Comparison of ENCODE assay signal across 14 mouse cellular contexts in genomic region chr16:41510915-41511552, GRCm38 (mm10).
DNase-seq lines count a peak whose midpoint lies in the region; ATAC-seq and TF ChIP-seq lines count a peak whose summit lies in the region.
"Had no signal": no experiment of that assay in that cellular context is flagged by ENCODE, and none has a peak within 500 bp of the region (broad histone marks: within the 10 kb centered on the region; RNA-seq: fewer than 3 reads in every experiment).

No protein-coding gene starts in this region.

- no peaks in the 10 kb centered on the region for H3K4me1 ChIP-seq in embryonic facial prominence, embryonic 14.5 days (ENCODE audit: control insufficient read depth, insufficient read depth, low read length)
- H3K4me1 ChIP-seq in embryonic facial prominence, embryonic 10.5 days, result peaks cover 9% of the 10 kb centered on the region
- no peaks in the 10 kb centered on the region for H3K4me1 ChIP-seq in midbrain, embryonic 11.5 days (ENCODE audit: control insufficient read depth, insufficient read depth, low read length)
- H3K4me1 ChIP-seq in midbrain, embryonic 10.5 days, result no peaks in the 10 kb centered on the region
- H3K4me1 ChIP-seq in kidney, embryonic 15.5 days, result peaks cover 9% of the 10 kb centered on the region
- H3K4me1 ChIP-seq in midbrain, postnatal 0 days (ENCODE audit: insufficient read depth, low read length), result 0 out of 2 replicates have a peak, but pooled peaks cover 3% of the 10 kb centered on the region
- no peaks in the 10 kb centered on the region for H3K4me1 ChIP-seq in lung, adult 2 months (ENCODE audit: control insufficient read depth, insufficient read depth, low read length)
- H3K4me1 ChIP-seq: intestine, embryonic 15.5 days had no signal

- H3K27me3 ChIP-seq in embryonic facial prominence, embryonic 14.5 days (replicated peaks; ENCODE audit: control insufficient read depth, insufficient read depth, low read length), result no peaks in the 10 kb centered on the region
- H3K27me3 ChIP-seq in embryonic facial prominence, embryonic 10.5 days (replicated peaks; ENCODE audit: low read depth, poor library complexity, severe bottlenecking), result no peaks in the 10 kb centered on the region
- no peaks in the 10 kb centered on the region for H3K27me3 ChIP-seq in midbrain, embryonic 11.5 days (ENCODE audit: control insufficient read depth, insufficient read depth, low read length)
- H3K27me3 ChIP-seq in midbrain, embryonic 10.5 days (ENCODE audit: low read depth, poor library complexity, severe bottlenecking), result no peaks in the 10 kb centered on the region
- H3K27me3 ChIP-seq in kidney, embryonic 15.5 days, result no peaks in the 10 kb centered on the region
- H3K27me3 ChIP-seq in midbrain, postnatal 0 days (ENCODE audit: insufficient read depth, low read length), result no peaks in the 10 kb centered on the region
- H3K27me3 ChIP-seq: intestine, embryonic 15.5 days had no signal

- H3K9ac ChIP-seq in embryonic facial prominence, embryonic 14.5 days (ENCODE audit: low read depth, low read length), result no peak overlapping the region
- H3K9ac ChIP-seq in midbrain, embryonic 11.5 days (ENCODE audit: low read length), result no peak overlapping the region
- H3K9ac ChIP-seq in kidney, embryonic 15.5 days, result no peak overlapping the region
- no peak overlapping the region for H3K9ac ChIP-seq in midbrain, postnatal 0 days (replicated peaks; ENCODE audit: low read length, poor library complexity, severe bottlenecking)
- H3K9ac ChIP-seq: intestine, embryonic 15.5 days had no signal

- no peak overlapping the region for H3K27ac ChIP-seq in embryonic facial prominence, embryonic 14.5 days (replicated peaks; ENCODE audit: low read depth, low read length)
- H3K27ac ChIP-seq in embryonic facial prominence, embryonic 10.5 days (replicated peaks), result no peak overlapping the region
- H3K27ac ChIP-seq in midbrain, embryonic 11.5 days (ENCODE audit: low read depth, low read length), result no peak overlapping the region
- H3K27ac ChIP-seq in midbrain, embryonic 10.5 days (replicated peaks), result no peak overlapping the region
- H3K27ac ChIP-seq in kidney, embryonic 15.5 days, result no peak overlapping the region
- 0 out of 2 replicates have a peak overlapping the region, but pooled peaks have one; percentile 20 for H3K27ac ChIP-seq in midbrain, postnatal 0 days (ENCODE audit: low read depth, low read length)
- H3K27ac ChIP-seq: intestine, embryonic 15.5 days; left cerebral cortex, adult 2 months had no signal

- 56% methylated on average over 6 of the region's 6 CpGs for WGBS in embryonic facial prominence, embryonic 14.5 days
- WGBS in embryonic facial prominence, embryonic 10.5 days, result 64% methylated on average over 6 of the region's 6 CpGs
- 74% methylated on average over 6 of the region's 6 CpGs for WGBS in midbrain, embryonic 11.5 days
- WGBS in midbrain, embryonic 10.5 days, result 76% methylated on average over 6 of the region's 6 CpGs
- 21% methylated on average over 6 of the region's 6 CpGs for WGBS in kidney, embryonic 15.5 days
- WGBS in midbrain, postnatal 0 days, result 42% methylated on average over 6 of the region's 6 CpGs
- 56% methylated on average over 6 of the region's 6 CpGs for WGBS in lung, adult 2 months

- H3K4me3 ChIP-seq in embryonic facial prominence, embryonic 14.5 days (ENCODE audit: low read depth, low read length), result no peak overlapping the region
- no peak overlapping the region for H3K4me3 ChIP-seq in embryonic facial prominence, embryonic 10.5 days
- no peak overlapping the region for H3K4me3 ChIP-seq in midbrain, embryonic 11.5 days (ENCODE audit: low read depth, low read length)
- H3K4me3 ChIP-seq in midbrain, embryonic 10.5 days, result no peak overlapping the region
- no peak overlapping the region for H3K4me3 ChIP-seq in kidney, embryonic 15.5 days (replicated peaks)
- H3K4me3 ChIP-seq in midbrain, postnatal 0 days (ENCODE audit: low read depth, low read length), result no peak overlapping the region
- H3K4me3 ChIP-seq in lung, adult 2 months (replicated peaks; ENCODE audit: extremely low read depth, low read depth, low read length), result no peak overlapping the region
- H3K4me3 ChIP-seq: intestine, embryonic 15.5 days; left cerebral cortex, adult 2 months; myocyte had no signal

- TF ChIP-seq POLR2A in lung, adult 2 months (IDR thresholded peaks at IDR 0.05; ENCODE audit: borderline replicate concordance, extremely low read depth, low read depth, low read length), result no peak

- H3K36me3 ChIP-seq in embryonic facial prominence, embryonic 14.5 days (ENCODE audit: control insufficient read depth, insufficient read depth, low read length), result no peaks in the 10 kb centered on the region
- no peaks in the 10 kb centered on the region for H3K36me3 ChIP-seq in embryonic facial prominence, embryonic 10.5 days (replicated peaks)
- no peaks in the 10 kb centered on the region for H3K36me3 ChIP-seq in midbrain, embryonic 11.5 days (ENCODE audit: control insufficient read depth, insufficient read depth, low read length)
- H3K36me3 ChIP-seq in midbrain, embryonic 10.5 days, result no peaks in the 10 kb centered on the region
- H3K36me3 ChIP-seq in kidney, embryonic 15.5 days, result no peaks in the 10 kb centered on the region
- no peaks in the 10 kb centered on the region for H3K36me3 ChIP-seq in midbrain, postnatal 0 days (ENCODE audit: insufficient read depth, low read length)
- H3K36me3 ChIP-seq: intestine, embryonic 15.5 days had no signal

- ATAC-seq in embryonic facial prominence, embryonic 14.5 days (ENCODE audit: low read depth), result peak; percentile 76
- ATAC-seq in midbrain, embryonic 11.5 days (ENCODE audit: low FRiP score), result peak; percentile 42; the same call in 1 of the 2 replicates
- peak; percentile 71 for ATAC-seq in kidney, embryonic 15.5 days (replicated peaks; ENCODE audit: low FRiP score)
- ATAC-seq in midbrain, postnatal 0 days (ENCODE audit: low FRiP score), result no peak; the same call in 1 of the 2 replicates
- ATAC-seq: intestine, embryonic 15.5 days had no signal

- DNase-seq in embryonic facial prominence, embryonic 14.5 days (ENCODE audit: low spot score), result peak; percentile 51
- DNase-seq in embryonic facial prominence, embryonic 10.5 days (ENCODE audit: low spot score), result no peak
- peak; percentile 72 for DNase-seq in midbrain, embryonic 11.5 days (ENCODE audit: low spot score, missing footprints)
- DNase-seq in midbrain, embryonic 10.5 days (ENCODE audit: low spot score), result no peak
- peak; percentile 35 for DNase-seq in midbrain, postnatal 0 days (ENCODE audit: low spot score)
- no peak for DNase-seq in MN1 (ENCODE audit: low spot score)
- DNase-seq in lung, adult 2 months, result no peak
- DNase-seq: cerebellum, adult 9-11 months; right cerebral cortex, postnatal 4 days; thymus, adult 18-20 months had no signal

- peak; percentile 25; the same call in 1 of the 2 replicates for TF ChIP-seq CTCF in midbrain, postnatal 0 days (IDR thresholded peaks at IDR 0.05)
- TF ChIP-seq CTCF in lung, adult 2 months (IDR thresholded peaks at IDR 0.05; ENCODE audit: insufficient read depth, low read length), result no peak

- H3K4me2 ChIP-seq in embryonic facial prominence, embryonic 14.5 days (ENCODE audit: low read depth, low read length), result no peak overlapping the region
- no peak overlapping the region for H3K4me2 ChIP-seq in midbrain, embryonic 11.5 days
- H3K4me2 ChIP-seq in kidney, embryonic 15.5 days, result peak overlapping the region; percentile 26
- no peak overlapping the region for H3K4me2 ChIP-seq in midbrain, postnatal 0 days (ENCODE audit: low read depth, low read length, poor library complexity, severe bottlenecking)
- H3K4me2 ChIP-seq: intestine, embryonic 15.5 days had no signal

- H3K9me3 ChIP-seq in embryonic facial prominence, embryonic 14.5 days (ENCODE audit: control insufficient read depth, low read length), result no peaks in the 10 kb centered on the region
- no peaks in the 10 kb centered on the region for H3K9me3 ChIP-seq in embryonic facial prominence, embryonic 10.5 days
- no peaks in the 10 kb centered on the region for H3K9me3 ChIP-seq in midbrain, embryonic 11.5 days (ENCODE audit: control insufficient read depth, low read length)
- H3K9me3 ChIP-seq in midbrain, embryonic 10.5 days (replicated peaks), result no peaks in the 10 kb centered on the region
- H3K9me3 ChIP-seq in kidney, embryonic 15.5 days (replicated peaks), result no peaks in the 10 kb centered on the region
- H3K9me3 ChIP-seq in midbrain, postnatal 0 days (ENCODE audit: low read length), result no peaks in the 10 kb centered on the region
- H3K9me3 ChIP-seq: intestine, embryonic 15.5 days had no signal

Comparison
In these comparisons a context has a peak if more than half of its experiments do, and no peak if none do; other contexts are left out.
1. DNase-seq: peak in embryonic facial prominence, embryonic 14.5 days (single experiment), midbrain, embryonic 11.5 days (single experiment) and midbrain, postnatal 0 days (single experiment); none in embryonic facial prominence, embryonic 10.5 days (single experiment), midbrain, embryonic 10.5 days (single experiment), MN1 (single experiment) and lung, adult 2 months (single experiment).